Mouse (Mus musculus) embryonic fibroblast, embryonic 13.5 days (primary cell): Measurements from ENCODE around the gene Baz2a.

Experiments
- CTCF ChIP-seq: IDR thresholded peaks from 2 replicates; pipeline ENCODE4 v1.5.1; 2011; ENCODE audit warnings: mild to moderate bottlenecking, control low read depth, low read length, moderate library complexity, borderline replicate concordance; ENCODE audit not compliant: insufficient read depth
- POLR2A ChIP-seq: IDR thresholded peaks from 2 replicates; pipeline ENCODE4 v1.6.1; 2011; ENCODE audit warnings: low read depth, mild to moderate bottlenecking, control low read depth, low read length, moderate library complexity

GRCm38 (mm10) chr10:128092506-128093495 lies 1.4 kb downstream of the Baz2a start:
- TF ChIP-seq POLR2A = peak; percentile 48
- no peak for TF ChIP-seq CTCF
